9 mouse cellular contexts compared by ENCODE assay signal in genomic region chr19:45048644-45049365, GRCm38 (mm10). TPM values are rescaled to one million over a fixed set of nuclear protein-coding genes. Genes with fewer than 3 reads are reported as not detected.
A peak's percentile ranks its signal among the peaks of the same experiment; 100 is the strongest.
DNase-seq lines count a peak whose midpoint lies in the region; ATAC-seq and TF ChIP-seq lines count a peak whose summit lies in the region.
"Had no signal": no experiment of that assay in that cellular context is flagged by ENCODE, and none has a peak within 500 bp of the region (broad histone marks: within the 10 kb centered on the region; RNA-seq: fewer than 3 reads in every experiment).

No protein-coding gene starts in this region.

- H3K27ac ChIP-seq in bone marrow macrophage, adult 2 months (ENCODE audit: insufficient read depth, low read depth, low read length), result peak overlapping the region; percentile 75
- peak overlapping the region; percentile 87 for H3K27ac ChIP-seq in heart, postnatal 0 days (ENCODE audit: low read depth)
- no peak overlapping the region for H3K27ac ChIP-seq in midbrain, embryonic 12.5 days (replicated peaks)

- peaks cover 19% of the 10 kb centered on the region for H3K4me1 ChIP-seq in bone marrow macrophage, adult 2 months (ENCODE audit: control insufficient read depth, insufficient read depth, low read length)
- peaks cover 18% of the 10 kb centered on the region for H3K4me1 ChIP-seq in heart, postnatal 0 days (ENCODE audit: control insufficient read depth, insufficient read depth)
- H3K4me1 ChIP-seq in midbrain, embryonic 12.5 days, result peaks cover 32% of the 10 kb centered on the region

- peak overlapping the region; percentile 80 for H3K4me2 ChIP-seq in heart, postnatal 0 days (ENCODE audit: low read depth, low read length)
- H3K4me2 ChIP-seq in midbrain, embryonic 12.5 days (replicated peaks), result peak overlapping the region; percentile 60

- no peak for TF ChIP-seq POLR2A in bone marrow macrophage, adult 2 months (IDR thresholded peaks at IDR 0.05; ENCODE audit: borderline replicate concordance, low read depth, low read length)

- peak overlapping the region; percentile 67 for H3K4me3 ChIP-seq in bone marrow macrophage, adult 2 months (ENCODE audit: insufficient read depth, low read length)
- H3K4me3 ChIP-seq in heart, postnatal 0 days (ENCODE audit: low read depth, low read length), result peak overlapping the region; percentile 60
- peak overlapping the region; percentile 48 for H3K4me3 ChIP-seq in midbrain, embryonic 12.5 days

- no peak for ATAC-seq in heart, postnatal 0 days (ENCODE audit: insufficient read depth, low read depth)
- ATAC-seq in midbrain, embryonic 12.5 days (ENCODE audit: low FRiP score, low read depth), result no peak

- TF ChIP-seq EP300 in heart, postnatal 0 days (IDR thresholded peaks at IDR 0.05; ENCODE audit: low read depth), result no peak

- DNase-seq in kidney, adult 9 months, result peak; percentile 33
- DNase-seq in kidney, postnatal 25 days, result no peak
- no peak for DNase-seq in heart, postnatal 0 days (ENCODE audit: low spot score)
- DNase-seq in spleen, adult 18-20 months, result no peak
- no peak for DNase-seq in gastrocnemius, postnatal 10 days
- DNase-seq in right cerebral cortex, adult 2 months (ENCODE audit: low spot score in 2 of 2), result no peak

- no peak for TF ChIP-seq CTCF in bone marrow macrophage, adult 2 months (IDR thresholded peaks at IDR 0.05; ENCODE audit: low read depth, low read length)
- no peak for TF ChIP-seq CTCF in heart, postnatal 0 days (IDR thresholded peaks at IDR 0.05; ENCODE audit: low read depth)

- peaks cover 14% of the 10 kb centered on the region for H3K27me3 ChIP-seq in heart, postnatal 0 days (ENCODE audit: control insufficient read depth, insufficient read depth, low read length)
- peaks cover 35% of the 10 kb centered on the region for H3K27me3 ChIP-seq in midbrain, embryonic 12.5 days

- peaks cover 24% of the 10 kb centered on the region for H3K36me3 ChIP-seq in heart, postnatal 0 days (replicated peaks; ENCODE audit: control insufficient read depth, insufficient read depth, low read length)
- H3K36me3 ChIP-seq in midbrain, embryonic 12.5 days, result 0 out of 2 replicates have a peak, but pooled peaks cover 12% of the 10 kb centered on the region

- H3K9me3 ChIP-seq in heart, postnatal 0 days (replicated peaks; ENCODE audit: control insufficient read depth, low read length), result no peaks in the 10 kb centered on the region
- H3K9me3 ChIP-seq in midbrain, embryonic 12.5 days, result no peaks in the 10 kb centered on the region

- peak overlapping the region; percentile 58; the same call in 1 of the 2 replicates for H3K9ac ChIP-seq in heart, postnatal 0 days (replicated peaks; ENCODE audit: low read depth, low read length)
- peak overlapping the region; percentile 63; the same call in 1 of the 2 replicates for H3K9ac ChIP-seq in midbrain, embryonic 12.5 days (replicated peaks)

- 79% methylated on average over 12 of the region's 12 CpGs for WGBS in heart, postnatal 0 days
- WGBS in midbrain, embryonic 12.5 days, result 82% methylated on average over 12 of the region's 12 CpGs

RNA-seq across cellular contexts. Expression of gene Sfxn3, which starts 1.5 kb away (rescaled TPM):
- polyA plus RNA-seq in bone marrow macrophage, adult 2 months (2012; ENCODE audit: insufficient read depth, insufficient read length, missing spikeins), result 45.1 and 45.7 TPM in 2 replicates
- 12.8 and 16.2 TPM in 2 replicates for total RNA-seq in heart, postnatal 0 days (2014; rRNA removed; ENCODE audit: low replicate concordance)
- polyA plus RNA-seq in heart, postnatal 0 days (2015; fragmentation: Nextera tagmentation; extraction: Ambion mirVana), result 11.3 and 12.4 TPM in 2 replicates
- polyA plus RNA-seq in midbrain, embryonic 12.5 days (2016; fragmentation: Nextera tagmentation; extraction: Ambion mirVana), result 32.1 and 32.6 TPM in 2 replicates
- 10 to 100 TPM; 24.1 to 24.2 TPM for total RNA-seq in gastrocnemius, postnatal 10 days (2021)

RNA-seq across cellular contexts. Expression of gene Pdzd7, which starts 3.3 kb away (rescaled TPM):
- polyA plus RNA-seq in bone marrow macrophage, adult 2 months (2012; ENCODE audit: insufficient read depth, insufficient read length, missing spikeins), result not detected in 2 replicates
- total RNA-seq in heart, postnatal 0 days (2014; rRNA removed; ENCODE audit: low replicate concordance), result 0.65 TPM in 1 of 2 replicates, not detected in the other
- 0.10 and 0.11 TPM in 2 replicates for polyA plus RNA-seq in heart, postnatal 0 days (2015; fragmentation: Nextera tagmentation; extraction: Ambion mirVana)
- 0.46 and 0.84 TPM in 2 replicates for polyA plus RNA-seq in midbrain, embryonic 12.5 days (2016; fragmentation: Nextera tagmentation; extraction: Ambion mirVana)
- 10 to 100 TPM; 12.4 to 19.5 TPM for total RNA-seq in gastrocnemius, postnatal 10 days (2021)
- total RNA-seq: neutrophil, adult 5-6 weeks had no signal

RNA-seq across cellular contexts. Expression of gene Kazald1, which starts 26.2 kb away (rescaled TPM):
- polyA plus RNA-seq in bone marrow macrophage, adult 2 months (2012; ENCODE audit: insufficient read depth, insufficient read length, missing spikeins), result 0.50 and 0.55 TPM in 2 replicates
- total RNA-seq in heart, postnatal 0 days (2014; rRNA removed; ENCODE audit: low replicate concordance), result 0.35 and 21.7 TPM in 2 replicates
- polyA plus RNA-seq in heart, postnatal 0 days (2015; fragmentation: Nextera tagmentation; extraction: Ambion mirVana), result 10.3 and 14.1 TPM in 2 replicates
- polyA plus RNA-seq in midbrain, embryonic 12.5 days (2016; fragmentation: Nextera tagmentation; extraction: Ambion mirVana), result 0.71 and 0.97 TPM in 2 replicates
- total RNA-seq in gastrocnemius, postnatal 10 days (2021), result 10 to 100 TPM; 11.4 to 19.2 TPM
- total RNA-seq: neutrophil, adult 5-6 weeks had no signal

RNA-seq across cellular contexts. Expression of gene Lzts2, which starts 34.6 kb away (rescaled TPM):
- polyA plus RNA-seq in bone marrow macrophage, adult 2 months (2012; ENCODE audit: insufficient read depth, insufficient read length, missing spikeins), result 3.0 and 3.6 TPM in 2 replicates
- total RNA-seq in heart, postnatal 0 days (2014; rRNA removed; ENCODE audit: low replicate concordance), result 76.5 and 127 TPM in 2 replicates
- polyA plus RNA-seq in heart, postnatal 0 days (2015; fragmentation: Nextera tagmentation; extraction: Ambion mirVana), result 29.7 TPM in 2 replicates
- polyA plus RNA-seq in midbrain, embryonic 12.5 days (2016; fragmentation: Nextera tagmentation; extraction: Ambion mirVana), result 69.5 and 70.3 TPM in 2 replicates
- 10 to 100 TPM; 35.4 to 43.4 TPM for total RNA-seq in gastrocnemius, postnatal 10 days (2021)

RNA-seq across cellular contexts. Expression of gene Mrpl43, which starts 42.6 kb away (rescaled TPM):
- polyA plus RNA-seq in bone marrow macrophage, adult 2 months (2012; ENCODE audit: insufficient read depth, insufficient read length, missing spikeins), result 38.5 and 42.1 TPM in 2 replicates
- total RNA-seq in heart, postnatal 0 days (2014; rRNA removed; ENCODE audit: low replicate concordance), result 75.4 and 76.4 TPM in 2 replicates
- polyA plus RNA-seq in heart, postnatal 0 days (2015; fragmentation: Nextera tagmentation; extraction: Ambion mirVana), result 82.5 and 83.7 TPM in 2 replicates
- polyA plus RNA-seq in midbrain, embryonic 12.5 days (2016; fragmentation: Nextera tagmentation; extraction: Ambion mirVana), result 70.3 and 78.7 TPM in 2 replicates
- 10 to 100 TPM; 32.4 to 33.7 TPM for total RNA-seq in gastrocnemius, postnatal 10 days (2021)
